Mouse (Mus musculus): ENCODE measurements around the gene Purb. TPM values are rescaled to one million over a fixed set of nuclear protein-coding genes. Genes with fewer than 3 reads are reported as not detected.

The Purb gene
- total RNA-seq (2021): 100 to 1,000 TPM; 255 to 257 TPM

- DNase-seq: peak; percentile 90 to 91
Measured at GRCm38 (mm10) chr11:6475867-6476484, at the start of gene Purb. Gene Purb, minus strand, starts transcription at chr11:6475917.

GRCm38 (mm10) chr11:6525241-6525640 lies 49.5 kb upstream of the Purb start:
- no peak for DNase-seq

GRCm38 (mm10) chr11:6524880-6525238 lies 49.1 kb upstream of the Purb start:
- DNase-seq: no peak

GRCm38 (mm10) chr11:6524165-6524879 lies 48.6 kb upstream of the Purb start:
- DNase-seq: no peak

- no peak for DNase-seq
Measured at GRCm38 (mm10) chr11:6523662-6524088, 48.0 kb upstream of the Purb start.

GRCm38 (mm10) chr11:6522782-6523525 lies 47.2 kb upstream of the Purb start:
- DNase-seq: no peak

- no peak for DNase-seq
Measured at GRCm38 (mm10) chr11:6520507-6521173, 44.9 kb upstream of the Purb start, which contains the start of gene Myo1g. Gene Myo1g, minus strand, starts transcription at chr11:6520965.

- no peak for DNase-seq
Measured at GRCm38 (mm10) chr11:6519491-6520033, 43.8 kb upstream of the Purb start.

- DNase-seq: no peak
Measured at GRCm38 (mm10) chr11:6514837-6515236, 39.1 kb upstream of the Purb start.

- DNase-seq: no peak
Measured at GRCm38 (mm10) chr11:6508269-6508876, 32.7 kb upstream of the Purb start.

- DNase-seq: no peak
Measured at GRCm38 (mm10) chr11:6506516-6506915, 30.8 kb upstream of the Purb start.

GRCm38 (mm10) chr11:6504689-6505088 lies 29.0 kb upstream of the Purb start:
- DNase-seq: no peak

GRCm38 (mm10) chr11:6504226-6504625 lies 28.5 kb upstream of the Purb start:
- DNase-seq: no peak

- DNase-seq: no peak
Measured at GRCm38 (mm10) chr11:6502506-6502905, 26.8 kb upstream of the Purb start.

GRCm38 (mm10) chr11:6497311-6497948 lies 21.7 kb upstream of the Purb start:
- DNase-seq: no peak

- no peak for DNase-seq
Measured at GRCm38 (mm10) chr11:6489691-6490503, 14.2 kb upstream of the Purb start.

GRCm38 (mm10) chr11:6489257-6489656 lies 13.5 kb upstream of the Purb start:
- no peak for DNase-seq

GRCm38 (mm10) chr11:6488041-6488684 lies 12.4 kb upstream of the Purb start:
- DNase-seq: no peak

GRCm38 (mm10) chr11:6487496-6487895 lies 11.8 kb upstream of the Purb start:
- DNase-seq: no peak

- DNase-seq: no peak
Measured at GRCm38 (mm10) chr11:6486916-6487315, 11.2 kb upstream of the Purb start.
